Mouse (Mus musculus) small intestine, adult 2 months (tissue): Measurements from ENCODE around the gene Tm6sf1.

Experiments used
- CTCF ChIP-seq: fragments of 200-500 bp; IDR thresholded peaks from 2 replicates; pipeline ENCODE4 v1.5.1; 2012; ENCODE audit warnings: low read depth, mild to moderate bottlenecking, control low read depth, inconsistent platforms, low read length, moderate library complexity, mixed read lengths; ENCODE audit not compliant: insufficient replicate concordance, insufficient read length; ENCODE audit errors: extremely low read depth
- POLR2A ChIP-seq: fragments of 200-500 bp; IDR thresholded peaks from 2 replicates; pipeline ENCODE4 v1.6.1; 2012; ENCODE audit warnings: low read depth, mild to moderate bottlenecking, control low read depth, inconsistent platforms, low read length, moderate library complexity

DNA sequence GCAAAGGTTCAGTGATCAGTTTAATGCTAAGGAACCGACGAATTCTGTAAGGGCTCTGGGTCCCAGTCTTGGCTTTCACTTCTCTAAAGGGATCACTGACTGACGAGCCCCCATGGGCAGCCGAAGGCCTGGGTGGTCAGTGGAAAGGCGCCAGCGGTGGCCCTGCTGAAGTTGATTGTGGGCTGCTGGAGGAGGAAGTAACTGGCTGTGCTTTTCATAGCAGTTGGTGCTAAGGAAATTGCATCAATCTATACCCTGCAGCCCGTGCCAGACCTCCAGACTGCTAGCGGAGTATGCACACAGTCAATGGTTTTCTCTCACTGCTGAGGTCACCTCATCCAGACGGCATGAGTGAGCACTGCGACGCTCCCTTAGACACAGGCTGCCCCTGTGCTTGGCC, 1.3 kb downstream of the Tm6sf1 start:
- TF ChIP-seq CTCF (no peak), POLR2A (no peak)
